Mouse (Mus musculus) testis, postnatal 10 days (tissue): ENCODE results near the gene Slc22a20.

Experiments used
- DNase-seq: peaks from one replicate; pipeline ENCODE4 v3.0.0; 2021; ENCODE audit warnings: low spot score

The Slc22a20 gene

DNA sequence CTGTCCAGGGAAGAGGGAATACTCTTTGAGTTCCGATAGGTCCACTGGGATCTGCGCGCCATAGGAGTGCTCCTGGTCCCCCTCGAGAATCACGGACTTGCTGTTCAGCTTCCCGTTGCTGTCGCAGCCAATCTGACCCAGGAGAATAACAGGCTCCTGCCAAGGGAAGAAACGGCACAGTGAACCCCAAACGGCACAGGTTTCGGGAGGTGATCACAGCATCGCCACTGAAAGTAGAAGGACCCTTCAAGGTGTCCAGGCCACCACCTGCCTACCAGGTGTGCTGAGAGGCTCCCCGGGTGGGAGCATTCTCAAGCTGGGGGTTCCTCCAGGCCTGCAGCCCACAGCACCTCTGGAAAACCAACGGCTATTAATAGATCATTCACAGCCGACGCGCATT lies 34.3 kb downstream of the Slc22a20 start:
- DNase-seq = peak; percentile 36

DNA sequence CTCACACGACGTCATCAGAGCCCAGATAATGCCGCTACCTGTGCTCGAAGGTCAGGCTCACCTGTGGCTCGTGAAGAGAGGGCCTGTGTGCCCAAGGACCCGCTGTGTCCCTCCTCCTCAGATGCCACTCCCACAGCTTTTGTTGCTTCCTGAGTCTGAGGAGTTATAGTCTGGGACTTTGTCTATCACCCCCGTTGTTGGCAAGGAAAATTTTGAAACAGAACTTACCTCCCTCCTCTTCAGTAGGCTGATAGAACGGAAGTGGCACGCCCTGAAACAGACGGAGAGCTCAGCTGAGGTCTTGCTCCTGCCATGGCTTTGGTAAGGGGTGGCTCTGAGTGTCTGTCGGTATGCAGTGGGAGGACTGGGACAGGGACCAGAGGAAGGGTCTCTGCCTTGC lies 35.7 kb downstream of the Slc22a20 start:
- DNase-seq = no peak

DNA sequence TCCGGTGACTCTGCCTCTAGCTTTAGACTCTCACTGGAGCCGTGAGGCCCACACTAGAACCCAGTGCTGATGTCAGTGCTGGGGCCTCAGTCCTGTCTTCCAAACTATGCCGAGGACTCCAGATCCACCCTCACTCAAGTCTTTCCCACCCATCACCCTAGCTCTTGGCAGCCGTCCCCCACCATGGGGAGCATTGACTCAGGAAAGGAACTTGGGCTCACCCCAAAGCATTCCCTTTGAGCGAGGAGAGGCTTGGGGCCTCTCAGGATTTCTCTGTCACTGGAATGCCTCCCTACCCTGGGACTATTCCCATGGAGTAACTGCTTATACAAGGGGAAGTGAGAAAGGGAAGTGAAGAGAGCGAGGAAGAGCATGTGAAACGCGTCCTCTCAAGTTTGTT lies 40.1 kb downstream of the Slc22a20 start:
- DNase-seq = no peak

DNA sequence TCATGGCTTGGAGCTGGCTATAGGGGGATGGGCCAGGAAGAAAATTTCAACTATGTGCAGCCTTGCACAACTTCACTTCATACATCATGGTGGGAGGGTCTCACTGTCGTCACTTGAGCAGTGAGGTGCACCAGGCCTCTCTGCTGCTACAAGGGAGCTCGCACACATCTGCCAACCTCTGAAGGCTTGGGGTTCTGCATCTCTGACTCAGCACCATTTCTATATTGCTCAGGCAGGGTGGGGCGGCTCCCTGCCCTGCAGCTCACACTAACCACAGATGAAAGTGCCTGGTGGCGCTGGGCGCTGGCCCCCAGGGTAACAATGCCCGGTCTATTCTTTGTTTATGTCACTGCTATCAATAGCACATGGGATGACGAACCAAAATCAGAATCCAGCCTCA lies 40.9 kb downstream of the Slc22a20 start:
- DNase-seq = no peak

DNA sequence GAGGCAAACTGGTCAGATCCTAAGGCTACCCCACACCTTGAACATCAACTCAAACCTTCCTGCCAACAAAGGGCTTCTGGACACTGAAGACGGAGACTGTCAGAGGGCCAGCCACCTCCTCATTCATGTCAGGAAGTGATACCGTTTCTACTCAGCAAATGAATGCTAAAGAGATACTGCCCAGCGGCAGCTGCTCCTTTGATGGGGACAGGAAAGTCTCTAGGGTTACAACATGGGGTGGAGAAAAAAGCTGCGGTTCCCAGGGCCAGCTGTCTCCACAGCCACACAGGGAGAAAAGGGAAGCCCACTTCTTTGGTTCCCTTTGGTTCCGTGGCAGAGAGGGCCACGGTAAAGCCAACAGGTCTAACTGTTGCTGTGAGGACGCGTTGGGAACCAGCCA lies 41.8 kb downstream of the Slc22a20 start:
- no peak for DNase-seq

DNA sequence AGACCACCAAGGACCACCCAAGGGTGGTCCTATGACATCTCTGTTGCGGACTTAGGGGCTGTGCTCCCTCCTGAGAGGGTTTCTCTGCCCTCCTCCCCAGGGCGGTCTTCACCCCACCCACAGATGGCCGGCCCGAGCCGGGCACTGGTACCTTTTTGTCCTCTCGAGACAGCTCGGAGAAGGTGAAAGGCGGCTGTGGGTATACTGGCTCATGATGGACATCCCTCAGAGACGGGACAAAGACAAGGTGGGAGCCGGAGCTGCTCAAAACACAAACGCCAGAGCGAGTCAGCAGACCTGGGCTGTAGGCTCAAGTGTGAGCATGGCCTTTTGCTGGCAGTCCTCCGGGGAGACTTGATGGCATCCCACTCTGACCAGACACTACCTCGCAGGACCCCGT lies 42.5 kb downstream of the Slc22a20 start:
- no peak for DNase-seq

DNA sequence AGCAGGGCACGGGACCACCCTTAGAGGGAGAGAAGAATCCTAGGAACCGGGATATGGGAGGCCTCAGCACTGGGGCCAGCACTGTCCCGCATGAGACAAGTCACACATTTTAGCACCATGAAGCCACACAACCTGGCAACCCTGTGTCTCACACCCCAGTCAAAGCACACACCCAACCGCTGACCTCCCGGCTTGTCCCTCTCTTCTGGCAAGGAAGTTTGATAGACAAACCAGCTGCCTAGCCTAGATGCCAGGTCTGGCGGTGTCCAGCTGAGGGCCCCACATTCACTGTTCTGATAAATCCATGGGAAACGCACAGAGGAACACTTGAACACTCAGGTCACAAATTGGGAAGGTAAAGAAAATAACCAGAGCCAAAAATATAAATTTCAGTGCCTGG lies 43.4 kb downstream of the Slc22a20 start:
- no peak for DNase-seq

DNA sequence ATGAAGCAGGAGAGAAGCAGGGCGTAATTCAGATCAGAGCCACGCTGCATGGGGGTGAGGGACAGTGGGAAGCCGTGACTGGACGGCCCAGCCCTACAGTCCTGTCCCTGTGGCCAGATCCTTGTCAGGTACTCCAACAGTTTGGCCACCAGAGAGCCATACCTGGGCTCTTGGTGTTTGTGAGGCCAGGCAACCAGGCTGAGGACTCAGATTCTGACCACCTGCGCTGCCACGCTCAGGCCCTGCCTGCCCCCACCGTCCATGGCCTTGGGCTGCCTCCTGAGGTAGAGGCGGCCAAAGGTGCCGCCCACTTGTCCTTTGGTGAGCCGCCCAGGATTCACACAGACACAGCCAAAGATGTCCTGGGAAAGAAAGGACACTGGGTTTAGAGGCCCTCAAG lies 45.3 kb downstream of the Slc22a20 start:
- DNase-seq = no peak

DNA sequence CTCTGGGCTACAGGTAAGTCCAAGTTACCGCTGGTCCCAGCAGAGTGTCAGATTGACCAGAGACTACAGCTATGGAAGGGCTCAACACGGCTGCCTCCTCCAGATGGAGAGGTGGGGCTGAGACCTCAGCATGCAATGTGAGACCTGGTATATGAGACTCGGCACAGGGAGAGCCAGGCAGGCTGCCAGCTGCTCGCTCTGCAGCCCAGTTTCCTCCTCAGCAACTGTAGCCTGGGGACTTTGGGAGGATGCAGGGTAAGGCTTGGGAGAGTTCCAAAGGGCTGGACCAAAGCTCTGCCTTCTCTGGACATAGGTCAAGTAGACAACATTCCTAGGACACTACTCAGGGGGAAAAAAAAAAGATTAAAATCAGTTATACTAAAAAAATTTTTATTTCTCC lies 45.8 kb downstream of the Slc22a20 start:
- peak; percentile 83 for DNase-seq

DNA sequence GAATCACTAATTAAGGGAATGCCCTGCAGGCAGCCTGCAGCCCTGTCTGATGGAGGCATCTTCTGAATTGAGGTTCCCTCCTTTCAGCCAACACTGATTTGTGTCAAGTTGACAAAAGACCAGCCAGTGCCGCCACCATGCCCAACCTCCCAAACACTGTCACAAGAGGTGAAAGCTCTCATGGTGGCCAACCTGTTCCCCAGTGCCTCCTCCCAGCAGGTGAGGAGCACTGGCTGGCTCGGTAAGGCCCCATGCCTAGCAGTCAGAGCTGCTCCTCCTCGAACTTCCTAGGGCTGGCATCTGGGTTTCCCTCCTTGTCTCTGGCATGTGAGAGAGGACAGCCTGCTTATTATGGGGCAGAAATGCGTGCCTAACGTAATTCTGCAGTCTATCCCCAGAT lies 46.2 kb downstream of the Slc22a20 start:
- no peak for DNase-seq

DNA sequence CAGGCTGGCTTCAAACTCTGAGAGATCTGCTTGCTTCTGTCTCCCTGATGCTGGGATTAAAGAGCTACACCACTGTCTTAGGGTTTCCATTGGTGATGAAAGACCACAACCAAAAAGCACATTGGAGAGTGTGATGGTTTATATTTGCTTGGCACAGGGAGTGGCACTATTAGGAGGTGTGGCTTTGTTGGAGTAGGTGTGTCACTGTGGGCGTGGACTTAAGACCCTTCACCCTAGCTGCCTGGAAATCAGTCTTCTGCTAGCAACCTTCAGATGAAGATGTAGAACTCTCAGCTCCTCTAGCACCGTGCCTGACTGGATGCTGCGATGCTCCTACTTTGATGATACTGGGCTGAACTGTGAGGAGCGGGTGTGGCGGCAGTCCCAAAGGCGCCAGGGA lies 47.4 kb downstream of the Slc22a20 start:
- DNase-seq = no peak

DNA sequence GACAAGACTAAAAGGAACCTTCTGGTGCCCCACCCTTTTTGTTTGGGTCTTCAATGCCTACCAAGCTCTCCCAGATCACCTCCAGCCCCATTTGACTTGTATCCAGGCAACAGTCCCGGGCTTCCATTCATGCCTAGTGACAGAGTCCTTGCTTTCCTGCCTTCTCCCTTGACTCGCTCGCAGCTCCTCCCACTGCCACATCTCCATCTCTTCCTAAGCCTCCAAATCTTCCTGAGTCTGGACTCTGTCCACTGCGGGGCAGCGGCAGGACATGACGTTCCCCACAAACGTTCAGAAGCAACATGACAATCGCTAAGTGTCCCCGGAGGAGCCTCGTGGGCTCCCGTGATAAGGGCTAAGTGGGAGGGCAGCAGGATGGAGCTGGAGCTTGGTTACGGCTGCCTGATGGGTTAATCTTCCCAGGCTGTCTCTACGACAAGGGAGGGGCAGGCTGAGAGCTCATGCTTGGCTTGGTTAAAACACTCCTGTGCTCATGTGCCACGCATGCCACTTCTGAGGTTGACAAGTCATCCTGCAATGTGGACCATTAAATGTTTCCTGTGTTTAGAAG lies 48.0 kb downstream of the Slc22a20 start:
- DNase-seq = no peak

DNA sequence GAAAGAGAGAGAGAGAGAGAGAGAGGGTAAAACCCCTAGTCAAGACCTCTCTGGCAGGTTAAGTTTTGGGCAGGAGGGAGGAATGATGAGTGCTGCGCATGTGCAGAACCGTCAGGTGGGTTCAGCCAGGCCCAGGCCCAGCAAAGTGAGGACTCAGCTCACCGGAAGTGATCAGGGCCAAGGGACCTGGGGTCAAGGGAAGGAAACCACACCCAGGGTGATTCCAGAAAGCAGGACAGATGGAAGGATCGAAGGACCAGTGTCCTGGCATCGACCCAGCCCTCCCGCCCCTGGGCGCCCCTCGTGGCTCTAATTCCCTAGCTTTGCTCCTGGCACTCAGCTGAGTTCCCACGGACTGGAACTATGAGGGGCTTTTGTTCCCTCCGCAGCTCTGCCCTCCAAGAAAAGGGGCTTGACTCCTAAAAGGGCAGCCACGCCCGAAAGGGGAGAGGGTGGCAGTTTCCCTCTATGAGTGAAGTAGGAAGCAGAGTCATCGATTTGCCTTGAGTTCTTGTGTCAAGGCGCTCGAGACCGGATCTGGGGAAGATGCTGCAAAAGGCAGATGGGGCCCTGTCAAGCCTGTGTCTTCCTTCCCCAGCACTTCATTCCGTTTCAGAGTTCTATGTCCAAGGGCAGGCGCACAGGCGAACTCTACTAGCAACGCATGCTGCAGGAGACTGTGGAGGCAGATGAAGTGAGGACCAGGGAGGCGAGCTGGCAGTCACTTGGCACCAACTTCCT lies 48.7 kb downstream of the Slc22a20 start:
- no peak for DNase-seq

DNA sequence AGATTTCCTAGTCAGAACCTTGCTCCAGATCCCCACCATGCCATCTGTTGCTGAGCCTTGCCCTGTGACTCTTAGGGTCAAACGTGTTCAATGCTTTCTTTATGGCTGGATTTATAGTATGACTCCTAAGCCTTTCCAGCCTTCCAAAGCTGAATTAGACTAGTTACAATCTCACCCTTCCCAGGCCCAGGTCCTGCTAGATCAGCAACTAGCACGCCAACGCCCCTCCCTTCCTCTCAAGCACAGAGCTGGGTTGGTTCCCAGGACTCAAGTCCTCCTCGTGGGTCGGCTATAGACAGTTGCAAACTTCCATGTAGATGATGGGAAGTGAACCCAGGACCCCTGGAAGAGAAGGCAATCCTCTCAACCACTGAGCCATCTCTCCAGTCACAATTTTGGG lies 50.3 kb downstream of the Slc22a20 start:
- DNase-seq = no peak

DNA sequence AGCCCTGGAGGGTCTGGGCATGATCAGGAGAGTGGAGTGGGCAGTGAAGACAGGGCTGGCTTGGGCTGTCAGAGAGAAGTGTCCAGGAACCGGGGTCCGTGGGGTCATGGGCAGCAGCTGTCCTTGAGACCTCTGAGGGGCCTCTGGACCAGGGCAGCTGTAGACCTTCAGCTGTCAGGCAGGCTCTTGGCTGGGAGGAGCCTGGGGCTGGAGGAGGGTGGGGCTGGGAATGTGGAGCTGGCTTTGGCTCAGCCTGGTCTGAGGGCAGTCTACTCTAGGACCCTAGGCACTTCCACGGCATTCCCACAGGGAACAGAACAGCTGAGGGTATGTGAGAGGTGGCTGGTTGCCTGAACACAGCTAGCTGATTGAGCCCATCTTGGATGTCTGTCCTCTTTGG lies 50.7 kb downstream of the Slc22a20 start:
- peak; percentile 82 for DNase-seq

DNA sequence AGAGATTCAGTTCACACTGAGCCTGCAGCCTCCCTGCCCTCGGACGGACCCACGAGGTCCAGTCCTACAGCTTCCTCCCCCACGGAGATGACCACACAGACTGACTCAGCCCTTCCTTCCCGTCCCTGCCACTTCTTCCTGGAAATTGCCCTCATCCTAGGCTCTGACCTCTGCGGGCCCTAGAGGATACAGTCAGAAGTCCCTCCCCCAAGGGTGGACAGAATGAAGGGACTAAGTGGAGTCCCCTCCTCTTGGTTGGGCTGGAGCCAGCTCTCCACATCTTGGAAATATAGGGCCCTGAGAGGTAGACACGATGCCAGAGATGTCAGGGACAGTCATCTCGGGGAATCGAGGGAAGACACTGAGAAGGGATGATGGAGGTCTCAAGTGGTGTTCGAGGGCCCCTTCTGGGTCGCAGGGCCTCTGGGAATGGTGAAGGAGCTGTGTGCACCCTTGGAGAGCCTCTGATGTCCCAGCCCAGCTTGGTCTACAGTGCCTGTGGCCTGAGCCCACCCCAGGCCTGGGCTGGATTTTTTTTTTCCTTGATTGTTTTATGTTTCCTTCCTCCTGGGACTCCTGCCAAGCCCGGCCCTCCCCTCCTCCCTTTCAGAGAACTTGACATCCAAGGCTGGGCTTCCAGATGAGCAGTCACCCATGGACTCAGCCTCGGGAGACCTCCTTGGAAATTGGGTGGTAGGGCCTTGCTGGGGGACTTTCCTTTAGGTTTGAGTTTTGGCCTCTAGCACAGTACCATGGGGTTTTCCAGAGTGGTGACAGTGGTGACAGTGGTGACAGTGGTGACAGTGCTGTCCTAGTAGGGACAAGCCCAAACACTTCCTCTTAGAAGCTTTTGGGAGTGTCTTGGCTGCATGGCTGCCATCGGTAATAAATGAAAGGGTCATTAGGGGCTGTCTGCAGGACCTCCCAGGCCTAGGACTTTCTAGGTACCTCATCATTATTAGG lies 56.0 kb downstream of the Slc22a20 start:
- DNase-seq = peak; percentile 79

DNA sequence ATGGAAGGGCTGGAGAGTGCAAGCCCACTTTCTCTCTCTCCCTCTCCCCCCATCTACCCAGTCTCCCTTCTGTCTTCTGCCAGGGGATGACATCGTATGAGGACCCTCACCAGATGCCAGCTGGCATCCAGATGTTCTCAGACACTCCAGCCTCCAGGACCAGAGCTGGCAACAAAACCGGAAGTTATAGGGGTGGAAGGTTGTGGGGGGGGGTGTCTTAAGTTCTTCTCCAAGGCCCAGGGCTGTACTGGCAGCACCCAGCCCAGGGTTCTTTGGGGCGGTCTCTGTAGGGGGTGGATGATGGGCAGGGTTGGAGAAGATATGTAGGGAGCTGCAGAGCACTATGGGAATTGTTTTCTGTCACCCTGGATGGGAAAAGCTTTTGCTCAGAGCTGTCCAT lies 57.4 kb downstream of the Slc22a20 start:
- no peak for DNase-seq

DNA sequence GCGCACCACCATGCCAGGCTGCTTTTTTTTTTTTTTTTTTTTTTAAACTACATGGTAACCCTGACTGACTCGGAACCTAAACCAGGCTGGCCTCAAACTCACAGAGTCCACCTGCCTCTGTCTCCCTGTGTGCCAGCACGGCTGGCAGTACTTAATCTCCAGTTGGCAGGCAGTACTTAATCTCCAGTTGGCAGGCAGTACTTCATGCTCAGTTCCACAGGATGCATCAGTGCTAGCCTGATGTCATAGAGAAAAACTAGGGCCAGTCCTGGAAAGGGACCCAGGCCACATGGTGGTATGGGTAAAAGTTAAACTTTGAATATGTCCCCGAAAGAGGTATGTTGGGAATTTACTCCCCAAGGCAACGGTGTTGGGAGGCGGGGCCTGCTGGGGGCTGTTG lies 57.8 kb downstream of the Slc22a20 start:
- DNase-seq = no peak

DNA sequence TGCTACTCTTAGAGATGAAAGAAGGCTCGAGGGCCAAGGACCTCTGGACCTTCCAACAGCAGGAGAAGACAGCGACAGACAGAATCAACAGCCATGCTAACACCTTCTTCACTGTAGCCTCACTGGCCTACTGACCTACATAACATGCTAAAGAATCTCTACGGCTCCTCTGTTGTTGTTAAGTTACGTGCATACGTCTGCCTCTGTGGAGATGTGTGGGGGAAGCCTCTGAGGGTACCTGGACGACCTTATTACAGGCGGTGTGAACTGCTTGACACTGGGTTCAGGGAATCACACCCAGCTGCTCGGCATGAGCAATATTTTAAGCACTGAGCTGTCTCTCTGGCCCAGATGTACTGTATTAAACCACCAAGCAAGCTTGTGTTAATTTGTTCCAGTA lies 58.4 kb downstream of the Slc22a20 start:
- DNase-seq = no peak

DNA sequence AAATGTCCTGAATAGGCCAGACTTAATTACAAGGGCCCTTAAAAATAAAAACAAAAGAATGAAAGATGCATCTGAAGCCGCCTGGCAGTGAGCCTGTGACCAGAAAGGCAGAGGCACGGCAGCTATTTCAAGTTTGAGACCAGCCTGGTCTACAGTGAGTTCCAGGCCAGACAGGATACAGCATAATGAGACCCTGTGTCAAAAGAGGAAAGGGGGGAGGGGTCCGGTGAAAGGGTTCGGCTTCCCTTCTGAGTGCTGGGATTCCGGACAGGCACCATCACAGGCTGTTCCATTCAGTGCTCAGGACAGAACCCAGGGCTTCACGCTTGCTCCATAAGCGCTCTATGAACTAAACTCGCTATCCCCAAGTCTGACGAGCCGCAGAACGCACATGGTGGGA lies 58.9 kb downstream of the Slc22a20 start:
- no peak for DNase-seq

DNA sequence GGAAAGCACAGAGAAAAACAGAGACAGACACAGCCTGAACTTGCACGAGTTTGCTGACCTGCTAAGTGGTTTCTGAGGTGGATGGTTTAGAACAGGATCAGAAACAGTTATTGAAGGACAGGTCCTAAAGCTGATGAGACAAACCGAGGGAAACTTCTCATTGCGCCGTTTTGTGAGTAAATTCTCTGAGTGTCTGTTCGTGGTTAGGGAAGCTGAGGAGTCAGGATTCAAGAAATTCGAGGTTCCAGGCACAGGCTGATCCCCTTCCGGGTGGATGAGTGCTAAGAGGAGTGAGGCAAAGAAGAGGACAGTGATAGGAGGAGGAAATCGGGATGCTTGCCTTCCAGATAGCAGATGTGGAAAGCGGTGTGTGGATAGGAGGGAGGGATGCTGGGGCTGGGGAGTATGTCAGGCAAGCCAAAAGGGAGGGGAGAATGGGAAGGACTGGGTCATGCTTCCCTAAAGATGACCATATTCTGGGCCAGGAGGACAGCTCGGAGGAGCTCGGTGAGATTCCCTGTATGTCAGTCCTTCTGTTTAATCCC lies 60.6 kb downstream of the Slc22a20 start:
- no peak for DNase-seq

DNA sequence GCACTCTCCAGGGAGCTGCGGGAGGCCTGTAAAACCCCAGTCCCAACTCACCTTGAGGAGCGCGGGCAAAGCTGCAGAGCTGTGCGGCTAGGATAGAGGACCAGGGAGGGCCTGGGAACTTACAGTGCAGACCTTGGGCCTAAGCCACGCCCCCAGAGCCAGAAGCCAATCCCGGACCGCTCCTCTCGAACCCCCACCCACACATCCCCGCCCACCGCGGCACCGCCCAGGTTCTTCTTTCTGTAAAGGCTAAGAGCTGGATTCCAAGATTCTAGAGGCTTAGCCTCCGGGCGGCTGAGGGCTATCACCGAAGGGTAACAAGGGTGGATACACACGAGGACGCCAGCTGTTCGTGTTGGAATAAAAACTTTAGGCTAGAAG lies 61.2 kb downstream of the Slc22a20 start, which contains the start of gene Cdc42ep2:
TSS of gene Cdc42ep2 (minus strand) at position 104 of the 381 bp plus-strand sequence.
- peak; percentile 99 for DNase-seq
